Mouse (Mus musculus) embryonic fibroblast, embryonic 13.5 days (primary cell): ENCODE results near the gene Foxn1.

Experiments
- CTCF ChIP-seq: IDR thresholded peaks from 2 replicates; pipeline ENCODE4 v1.5.1; 2011; ENCODE audit warnings: mild to moderate bottlenecking, control low read depth, low read length, moderate library complexity, borderline replicate concordance; ENCODE audit not compliant: insufficient read depth
- POLR2A ChIP-seq: IDR thresholded peaks from 2 replicates; pipeline ENCODE4 v1.6.1; 2011; ENCODE audit warnings: low read depth, mild to moderate bottlenecking, control low read depth, low read length, moderate library complexity

DNA sequence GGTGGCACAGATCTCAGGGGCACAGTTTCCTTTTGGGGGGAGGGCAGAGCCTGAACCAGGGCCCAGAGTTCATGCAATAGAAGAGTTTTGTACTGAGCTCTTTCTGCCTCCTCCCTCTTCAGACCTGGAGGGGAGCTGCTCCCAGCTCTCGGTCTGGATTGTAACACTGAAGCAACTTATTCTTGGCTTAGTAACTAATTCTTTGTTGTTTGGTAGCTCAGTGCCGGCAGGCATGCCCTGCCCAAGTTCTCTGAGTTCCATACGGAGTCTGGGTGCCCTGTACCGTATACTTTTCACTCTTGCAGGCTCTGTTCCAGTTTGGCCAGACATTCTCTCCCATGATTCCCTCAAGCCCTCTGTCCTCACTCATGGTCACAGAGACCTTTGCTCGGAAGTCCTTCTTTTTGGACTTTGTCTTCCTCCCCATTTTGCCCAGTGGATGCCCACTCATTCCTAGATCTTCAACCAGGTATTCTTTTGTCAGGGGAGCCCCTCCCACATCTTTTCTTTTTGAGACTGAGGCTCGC is 26.0 kb upstream of the Foxn1 start:
- TF ChIP-seq CTCF (no peak), POLR2A (no peak)
